Mouse (Mus musculus) thymus, adult 2 months (tissue): ENCODE results near the gene Trim8.

Experiments used
- CTCF ChIP-seq: fragments of 200-500 bp; IDR thresholded peaks from 2 replicates; pipeline ENCODE4 v1.5.1; 2012; ENCODE audit warnings: mild to moderate bottlenecking, control low read depth, low read length, moderate library complexity, borderline replicate concordance; ENCODE audit not compliant: control insufficient read depth, poor library complexity, insufficient read depth; ENCODE audit errors: extremely low read depth
- POLR2A ChIP-seq: fragments of 200-500 bp; IDR thresholded peaks from 2 replicates; pipeline ENCODE4 v1.6.1; 2012; ENCODE audit warnings: mild to moderate bottlenecking, low read length, control low read depth, moderate library complexity; ENCODE audit not compliant: control insufficient read depth, poor library complexity, insufficient read depth; ENCODE audit errors: extremely low read depth

DNA sequence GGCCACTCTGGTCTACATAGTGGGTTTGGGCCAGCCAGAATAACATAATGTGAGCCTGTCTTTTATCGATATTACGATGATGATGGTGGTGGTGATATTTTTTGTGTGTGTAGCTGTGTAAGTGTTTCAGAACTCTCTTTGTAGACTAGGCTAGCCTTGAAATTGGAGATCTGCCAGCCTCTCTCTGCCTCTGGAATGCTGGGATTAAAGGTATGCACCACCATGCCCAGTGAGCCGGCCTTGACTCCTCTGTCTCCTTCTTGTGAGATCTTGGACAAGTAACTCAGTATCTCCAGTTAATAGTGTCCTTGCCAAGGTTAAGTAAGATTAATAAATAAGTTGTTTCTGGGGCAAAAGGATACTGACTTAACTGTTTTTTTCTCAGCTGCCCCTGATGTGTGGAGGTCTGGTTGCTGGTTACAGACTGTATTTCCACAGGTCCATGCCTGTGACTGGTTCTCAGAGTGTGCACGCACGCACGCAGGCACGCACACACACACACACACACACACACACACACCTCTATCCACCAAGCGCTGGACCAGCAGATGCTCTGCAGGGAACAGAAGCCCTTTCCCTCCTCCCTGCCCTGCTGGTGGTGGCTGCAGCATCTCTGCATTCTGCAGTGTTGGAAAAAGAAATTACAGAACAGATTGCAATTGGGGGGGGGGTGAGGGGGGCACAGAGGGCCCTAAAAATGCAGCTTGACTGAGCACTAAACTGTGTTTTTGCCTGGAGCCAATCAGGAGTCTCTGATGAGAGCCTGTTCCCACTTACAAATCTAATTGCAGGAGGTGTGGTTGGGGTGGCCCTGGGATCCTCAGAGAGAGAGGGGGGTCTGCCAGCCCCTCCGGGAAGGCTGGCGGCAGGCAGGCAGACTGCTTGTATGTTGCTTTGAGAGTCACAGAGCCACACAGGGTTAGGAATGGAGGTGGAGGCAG lies 24.5 kb downstream of the Trim8 start:
- TF ChIP-seq POLR2A (no peak), CTCF (no peak)
